Comparison of ENCODE assay signal across 8 mouse cellular contexts in the genomic region with DNA sequence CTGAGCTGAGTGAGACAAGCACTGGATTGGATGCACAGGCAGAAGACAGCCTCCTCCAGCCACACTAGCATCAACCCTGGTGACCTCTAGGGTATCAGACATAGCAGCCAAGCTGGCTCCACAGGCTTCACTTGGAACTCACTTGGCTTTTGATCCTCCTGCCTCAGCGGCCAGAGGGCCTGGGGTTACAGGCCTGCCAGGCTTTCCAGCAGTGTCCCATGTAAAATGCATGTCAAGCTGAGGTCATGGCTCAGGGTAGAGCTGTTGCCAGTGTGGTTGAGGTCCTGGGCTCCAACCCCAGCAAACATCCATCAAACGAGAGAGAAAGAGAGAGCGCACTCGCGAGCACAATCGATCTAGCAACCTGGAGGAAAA. TPM values are rescaled to one million over a fixed set of nuclear protein-coding genes. Genes with fewer than 3 reads are reported as not detected.
DNase-seq lines count a peak whose midpoint lies in the region; ATAC-seq lines count a peak whose summit lies in the region.

No protein-coding gene starts in this region.

- peaks cover 54% of the 10 kb centered on the region for H3K4me1 ChIP-seq in heart, embryonic 12.5 days (replicated peaks)
- H3K4me1 ChIP-seq in embryonic facial prominence, embryonic 13.5 days = peaks cover 36% of the 10 kb centered on the region
- H3K4me1 ChIP-seq in liver, embryonic 11.5 days (replicated peaks; ENCODE audit: control insufficient read depth, insufficient read depth, low read length) = peaks cover 47% of the 10 kb centered on the region

- H3K4me2 ChIP-seq in heart, embryonic 12.5 days = peak overlapping the region; percentile 72
- H3K4me2 ChIP-seq in embryonic facial prominence, embryonic 13.5 days = peak overlapping the region; percentile 63
- H3K4me2 ChIP-seq in liver, embryonic 11.5 days = peak overlapping the region; percentile 87

- H3K4me3 ChIP-seq in heart, embryonic 12.5 days = peak overlapping the region; percentile 88
- peak overlapping the region; percentile 89 for H3K4me3 ChIP-seq in embryonic facial prominence, embryonic 13.5 days
- H3K4me3 ChIP-seq in liver, embryonic 11.5 days (ENCODE audit: low read depth, low read length) = peak overlapping the region; percentile 4; the same call in 1 of the 2 replicates

- no peaks in the 10 kb centered on the region for H3K9me3 ChIP-seq in heart, embryonic 12.5 days (replicated peaks)
- H3K9me3 ChIP-seq in embryonic facial prominence, embryonic 13.5 days = no peaks in the 10 kb centered on the region
- no peaks in the 10 kb centered on the region for H3K9me3 ChIP-seq in liver, embryonic 11.5 days (ENCODE audit: control insufficient read depth, low read length)

- DNase-seq in heart, adult 9 months (ENCODE audit: low spot score in 2 of 2) = no peak
- peak; percentile 33 for DNase-seq in CD4-positive helper T cell, adult 2 months (ENCODE audit: low read depth, low spot score)
- no peak for DNase-seq in liver, embryonic 11.5 days (ENCODE audit: low spot score)
- DNase-seq in T-cell, adult 2 months (ENCODE audit: low spot score) = no peak
- no peak for DNase-seq in layer of hippocampus, postnatal 36 days
- no peak for DNase-seq in layer of hippocampus, adult 11-12 months (ENCODE audit: low spot score)

- H3K27me3 ChIP-seq in heart, embryonic 12.5 days (replicated peaks) = no peaks in the 10 kb centered on the region
- no peaks in the 10 kb centered on the region for H3K27me3 ChIP-seq in embryonic facial prominence, embryonic 13.5 days
- no peaks in the 10 kb centered on the region for H3K27me3 ChIP-seq in liver, embryonic 11.5 days (replicated peaks; ENCODE audit: control insufficient read depth, insufficient read depth, low read length)

- H3K27ac ChIP-seq in heart, embryonic 12.5 days (ENCODE audit: poor library complexity, severe bottlenecking) = no peak overlapping the region
- no peak overlapping the region; the same call in 1 of the 2 replicates for H3K27ac ChIP-seq in embryonic facial prominence, embryonic 13.5 days
- no peak overlapping the region for H3K27ac ChIP-seq in liver, embryonic 11.5 days (ENCODE audit: low read depth, low read length)

- peak overlapping the region; percentile 65 for H3K9ac ChIP-seq in heart, embryonic 12.5 days
- H3K9ac ChIP-seq in embryonic facial prominence, embryonic 13.5 days = peak overlapping the region; percentile 95
- H3K9ac ChIP-seq in liver, embryonic 11.5 days (ENCODE audit: low read depth, low read length) = no peak overlapping the region

- 84% methylated on average over 6 of the region's 6 CpGs for WGBS in heart, embryonic 12.5 days
- 81% methylated on average over 6 of the region's 6 CpGs for WGBS in embryonic facial prominence, embryonic 13.5 days
- 83% methylated on average over 6 of the region's 6 CpGs for WGBS in liver, embryonic 11.5 days

- no peak for ATAC-seq in heart, embryonic 12.5 days (ENCODE audit: insufficient number of reproducible peaks, low FRiP score)
- ATAC-seq in embryonic facial prominence, embryonic 13.5 days (ENCODE audit: insufficient number of reproducible peaks, insufficient read depth, low FRiP score, low TSS enrichment, low read depth) = no peak
- no peak for ATAC-seq in liver, embryonic 11.5 days (replicated peaks; ENCODE audit: low FRiP score)

- H3K36me3 ChIP-seq in heart, embryonic 12.5 days = peaks cover 23% of the 10 kb centered on the region
- peaks cover 38% of the 10 kb centered on the region for H3K36me3 ChIP-seq in embryonic facial prominence, embryonic 13.5 days
- peaks cover 9% of the 10 kb centered on the region for H3K36me3 ChIP-seq in liver, embryonic 11.5 days (ENCODE audit: control insufficient read depth, insufficient read depth, low read length)

RNA-seq across cellular contexts. Expression of a gene that starts 1.7 kb away (rescaled TPM):
- 93.2 and 96.6 TPM in 2 replicates for polyA plus RNA-seq in heart, embryonic 12.5 days (2016; fragmentation: Nextera tagmentation; extraction: Ambion mirVana)
- 175 and 185 TPM in 2 replicates for polyA plus RNA-seq in embryonic facial prominence, embryonic 13.5 days (2015; fragmentation: Nextera tagmentation; extraction: Ambion mirVana)
- 96.4 and 99.1 TPM in 2 replicates for polyA plus RNA-seq in liver, embryonic 11.5 days (2014; fragmentation: Nextera tagmentation; extraction: Ambion mirVana)
- total RNA-seq in layer of hippocampus, postnatal 36 days (2021) = 10 to 100 TPM; 61.5 to 69.6 TPM

RNA-seq across cellular contexts. Expression of a gene that starts 5.5 kb away (rescaled TPM):
- polyA plus RNA-seq in heart, embryonic 12.5 days (2016; fragmentation: Nextera tagmentation; extraction: Ambion mirVana) = 22.0 and 22.6 TPM in 2 replicates
- polyA plus RNA-seq in embryonic facial prominence, embryonic 13.5 days (2015; fragmentation: Nextera tagmentation; extraction: Ambion mirVana) = 25.8 and 34.8 TPM in 2 replicates
- 32.0 and 32.6 TPM in 2 replicates for polyA plus RNA-seq in liver, embryonic 11.5 days (2014; fragmentation: Nextera tagmentation; extraction: Ambion mirVana)
- total RNA-seq in layer of hippocampus, postnatal 36 days (2021) = 1 to 10 TPM; 2.5 to 3.6 TPM

RNA-seq across cellular contexts. Expression of a gene that starts 29.2 kb away (rescaled TPM):
- 75.4 and 78.7 TPM in 2 replicates for polyA plus RNA-seq in heart, embryonic 12.5 days (2016; fragmentation: Nextera tagmentation; extraction: Ambion mirVana)
- polyA plus RNA-seq in embryonic facial prominence, embryonic 13.5 days (2015; fragmentation: Nextera tagmentation; extraction: Ambion mirVana) = 132 and 134 TPM in 2 replicates
- polyA plus RNA-seq in liver, embryonic 11.5 days (2014; fragmentation: Nextera tagmentation; extraction: Ambion mirVana) = 42.5 and 47.9 TPM in 2 replicates
- 100 to 1,000 TPM in 1 of 2 experiments, 10 to 100 TPM in 1; 95.5 to 102 TPM for total RNA-seq in layer of hippocampus, postnatal 36 days (2021)

RNA-seq across cellular contexts. Expression of a gene that starts 29.3 kb away (rescaled TPM):
- 10.2 and 10.4 TPM in 2 replicates for polyA plus RNA-seq in heart, embryonic 12.5 days (2016; fragmentation: Nextera tagmentation; extraction: Ambion mirVana)
- polyA plus RNA-seq in embryonic facial prominence, embryonic 13.5 days (2015; fragmentation: Nextera tagmentation; extraction: Ambion mirVana) = 10.2 TPM in 2 replicates
- 3.4 and 3.5 TPM in 2 replicates for polyA plus RNA-seq in liver, embryonic 11.5 days (2014; fragmentation: Nextera tagmentation; extraction: Ambion mirVana)
- 1 to 10 TPM; 2.1 TPM for total RNA-seq in layer of hippocampus, postnatal 36 days (2021)

RNA-seq across cellular contexts. Expression of a gene that starts 40.1 kb away (rescaled TPM):
- 35.5 and 39.8 TPM in 2 replicates for polyA plus RNA-seq in heart, embryonic 12.5 days (2016; fragmentation: Nextera tagmentation; extraction: Ambion mirVana)
- 47.6 and 51.2 TPM in 2 replicates for polyA plus RNA-seq in embryonic facial prominence, embryonic 13.5 days (2015; fragmentation: Nextera tagmentation; extraction: Ambion mirVana)
- 23.1 and 25.7 TPM in 2 replicates for polyA plus RNA-seq in liver, embryonic 11.5 days (2014; fragmentation: Nextera tagmentation; extraction: Ambion mirVana)
- total RNA-seq in layer of hippocampus, postnatal 36 days (2021) = 10 to 100 TPM; 84.6 to 87.3 TPM

Comparison
In these comparisons a context has a peak if more than half of its experiments do, and no peak if none do; other contexts are left out.
1. H3K4me3 ChIP-seq: peak in every context shown above with its lines; median percentile 89 in embryonic facial prominence, embryonic 13.5 days; 88 in heart, embryonic 12.5 days; 4 in liver, embryonic 11.5 days.